Mouse (Mus musculus) heart, adult 11 months (tissue): ENCODE measurements at regions not wholly inside any gene's neighbourhood (a gene's known extent, or its start where the extent isn't known, plus 50 kb on each side); places are given as distances from the start of the nearest gene placed in this dataset.

Experiments
- DNase-seq: peaks from one replicate; pipeline ENCODE4 v3.0.0; 2022

DNA sequence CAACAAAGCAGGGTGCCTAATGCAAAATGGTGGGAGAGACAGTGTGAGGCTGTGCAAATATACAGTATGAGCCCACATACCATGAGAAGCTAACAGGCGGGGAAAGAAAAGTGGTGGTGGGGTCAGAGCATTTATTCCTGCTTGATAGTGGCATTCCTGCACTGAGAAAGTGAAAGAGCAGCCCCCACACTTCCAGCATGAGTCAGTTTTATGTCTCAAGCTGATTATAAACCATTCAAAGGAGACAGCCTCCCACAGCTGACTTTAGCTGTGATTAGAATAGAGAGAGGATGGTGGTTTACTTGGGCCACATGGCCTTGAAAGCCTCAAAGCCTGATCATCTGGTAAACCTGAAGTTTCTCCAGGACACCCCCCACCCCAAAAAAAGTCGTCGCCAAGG is 64.4 kb downstream of the Gm43517 start:
- no peak for DNase-seq

DNA sequence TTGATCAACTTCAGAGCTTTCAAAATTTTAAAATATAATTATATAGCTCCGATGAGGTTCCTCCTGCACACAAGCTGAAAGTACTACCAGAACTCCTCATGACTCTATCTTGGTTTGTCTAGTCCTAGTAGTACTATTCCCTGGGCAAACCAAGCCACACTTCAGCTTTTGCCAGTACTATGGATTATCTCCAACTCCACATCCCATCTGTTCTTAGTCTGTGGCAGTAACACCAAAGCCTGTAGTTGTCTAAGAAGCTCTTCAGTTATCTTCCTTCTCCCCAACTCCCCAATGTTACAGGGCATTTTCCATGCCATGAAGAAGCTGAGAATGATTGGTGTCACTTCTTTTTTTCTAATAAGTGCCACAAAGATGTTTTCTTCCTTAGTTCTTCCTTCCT is 83.1 kb downstream of the Gm43517 start:
- no peak for DNase-seq

DNA sequence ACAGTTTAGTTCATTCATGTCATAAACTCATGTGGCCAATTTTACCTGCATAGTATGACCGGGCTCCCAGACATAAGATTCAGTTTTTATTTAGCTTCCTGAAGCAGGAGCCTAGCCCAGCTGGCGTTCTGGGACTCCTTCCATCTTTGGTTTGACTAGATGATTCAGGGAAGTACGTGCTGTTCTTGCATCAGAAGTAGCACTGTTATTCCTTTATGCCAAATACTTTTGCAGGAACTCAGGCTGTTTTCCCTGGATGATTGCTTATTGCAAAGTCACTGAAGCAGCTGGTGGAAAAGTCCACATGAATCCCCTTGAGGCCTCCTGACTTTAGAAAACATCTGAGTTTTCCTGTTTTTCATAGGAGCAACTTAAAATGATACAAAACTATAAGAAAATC is 88.4 kb downstream of the Gm43517 start:
- peak; percentile 97 for DNase-seq

DNA sequence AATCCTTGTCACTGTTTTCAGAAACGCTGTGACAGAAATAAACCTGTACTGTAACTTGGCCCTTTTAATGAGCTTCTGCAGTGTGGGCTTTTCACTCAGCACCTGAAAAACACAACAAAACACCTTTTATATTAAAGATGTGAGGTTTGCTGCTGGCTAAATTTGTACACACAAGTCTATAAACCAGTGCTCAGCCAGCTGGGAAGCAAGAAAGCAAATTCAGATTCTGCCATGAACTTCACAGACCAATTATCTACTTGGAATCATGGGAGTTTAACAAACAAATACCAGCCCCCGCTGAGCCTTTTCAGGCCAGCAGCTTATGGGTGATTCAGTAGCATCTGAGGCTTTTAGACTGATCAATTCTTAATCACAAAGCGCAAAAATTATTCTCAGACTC is 95.7 kb downstream of the Gm43517 start:
- DNase-seq, result no peak

DNA sequence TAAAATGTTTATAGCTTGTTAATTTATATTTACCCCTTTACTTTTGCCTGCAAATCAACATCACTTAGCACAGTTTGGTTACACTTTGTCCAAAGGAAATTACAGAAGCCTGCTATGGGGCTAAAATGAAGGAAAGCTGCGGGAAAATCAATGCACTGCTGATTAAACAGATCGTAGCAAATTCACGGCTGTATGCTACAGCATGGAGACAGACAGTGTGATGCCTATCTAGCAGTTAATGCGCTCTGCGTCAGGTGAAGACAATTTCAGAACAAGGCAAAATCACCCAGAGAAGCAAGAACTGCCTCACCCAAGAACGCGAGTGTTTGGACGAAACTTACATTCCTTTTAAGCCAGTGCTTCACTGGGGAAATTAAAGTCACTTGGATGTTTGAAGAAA is 96.2 kb downstream of the Gm43517 start:
- no peak for DNase-seq

DNA sequence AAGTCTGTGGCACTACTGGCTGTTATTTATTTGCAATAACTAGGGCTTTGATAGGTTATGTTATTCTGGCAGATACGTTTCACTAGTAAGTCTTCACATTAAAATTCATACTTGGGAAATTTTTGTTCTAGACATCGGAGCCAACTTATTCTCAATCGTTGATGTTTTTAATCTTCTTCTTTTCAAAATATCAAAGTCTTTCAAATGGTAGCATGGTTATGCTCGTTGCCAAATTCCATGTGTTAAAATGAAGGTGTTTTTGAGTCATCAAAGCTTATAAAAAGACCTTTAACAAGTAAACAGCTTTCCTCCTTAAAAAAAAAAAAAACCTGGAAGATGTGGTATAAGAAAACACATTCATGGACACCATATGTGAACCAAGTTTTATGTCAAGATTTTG is 97.4 kb downstream of the Gm43517 start:
- DNase-seq, result no peak

DNA sequence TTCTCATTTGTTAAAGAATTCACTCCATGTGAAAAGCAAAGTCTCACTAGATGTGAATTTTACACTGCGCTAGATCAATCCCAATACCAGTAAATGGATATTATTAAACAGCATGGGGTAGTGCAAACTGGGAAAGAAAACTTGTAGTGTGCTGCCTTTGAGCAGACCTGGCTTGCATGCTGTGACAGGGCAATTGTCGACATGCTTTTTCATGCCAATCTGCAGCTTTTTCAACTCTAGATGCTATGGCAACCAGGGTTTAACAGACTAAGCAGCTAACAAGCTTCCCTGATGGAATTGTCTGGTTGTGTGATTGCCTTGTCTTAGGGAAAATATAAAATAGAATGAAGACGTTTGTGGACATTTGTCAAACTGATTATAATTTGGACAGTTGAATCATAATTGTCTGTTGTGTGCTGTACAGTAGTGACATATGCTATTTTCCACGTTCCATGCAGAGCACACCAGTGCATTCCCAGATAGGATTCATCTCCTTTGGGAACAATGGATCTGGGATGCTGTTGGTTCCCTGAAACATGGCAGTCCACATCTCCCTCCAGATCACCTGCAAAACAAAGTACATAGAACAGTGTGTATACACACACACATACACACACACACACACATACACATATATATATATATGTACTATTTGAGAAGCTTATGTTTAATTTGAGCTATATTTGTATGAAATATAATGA is 99.2 kb downstream of the Gm43517 start:
- no peak for DNase-seq

DNA sequence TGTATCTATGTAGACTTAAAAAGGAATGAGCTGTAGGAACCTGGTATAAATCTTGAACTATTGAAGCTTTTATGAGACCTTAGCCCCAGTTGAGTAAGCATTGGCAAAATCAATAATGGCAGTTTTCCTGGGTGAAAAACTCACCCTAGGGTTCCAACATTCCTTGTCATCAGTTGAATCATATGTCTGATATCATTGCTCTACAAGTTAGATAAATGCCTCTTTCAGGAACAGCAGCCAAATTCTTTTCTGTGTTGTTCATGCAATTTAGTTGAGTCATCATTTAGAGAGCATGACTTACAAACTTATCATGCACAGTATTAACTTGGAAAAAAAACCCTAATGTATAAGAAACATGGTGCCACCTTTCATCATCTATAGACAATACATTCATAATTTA is 128.2 kb downstream of the Gm43517 start:
- no peak for DNase-seq

DNA sequence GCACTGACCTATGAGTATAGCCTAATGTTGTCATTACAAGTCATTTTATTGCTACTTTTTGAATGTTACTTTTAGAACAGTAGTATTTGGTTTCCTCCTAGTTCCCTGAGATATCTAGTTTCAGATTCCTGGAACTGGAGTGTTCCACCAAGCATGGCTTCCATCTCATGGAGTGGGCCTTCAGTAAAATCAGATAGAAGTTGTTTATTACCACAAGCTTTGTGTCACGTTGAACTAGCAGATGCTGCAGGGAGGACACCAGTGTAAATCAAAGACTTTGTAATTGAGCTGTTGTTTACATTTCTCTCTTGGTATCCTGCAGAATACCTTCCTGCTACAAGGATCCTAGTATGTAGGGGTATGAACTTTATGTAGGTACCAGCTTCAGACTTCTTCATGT is 129.6 kb downstream of the Gm43517 start:
- DNase-seq, result no peak
